Mouse (Mus musculus) ES-Bruce4 (cell line): ENCODE data around the gene Rnf26. TPM values are rescaled to one million over a fixed set of nuclear protein-coding genes. Genes with fewer than 3 reads are reported as not detected.

Experiments used
- H3K27ac ChIP-seq: 2 replicates; pipeline ENCODE4 v1.5.1; 2012; ENCODE audit warnings: low read length, inconsistent platforms; ENCODE audit not compliant: insufficient read depth
- H3K27me3 ChIP-seq: 2 replicates; pipeline ENCODE4 v1.6.1; 2012; ENCODE audit warnings: mild to moderate bottlenecking, low read length, inconsistent platforms; ENCODE audit not compliant: control insufficient read depth, poor library complexity, insufficient read depth, severe bottlenecking
- H3K36me3 ChIP-seq: 2 replicates; pipeline ENCODE4 v1.6.1; 2012; ENCODE audit warnings: inconsistent platforms, mild to moderate bottlenecking, low read length, moderate library complexity; ENCODE audit not compliant: control insufficient read depth, poor library complexity, insufficient read depth, severe bottlenecking
- H3K4me1 ChIP-seq: one replicate; pipeline ENCODE4 v1.8.1; 2011; ENCODE audit warnings: low read length; ENCODE audit not compliant: control insufficient read depth, insufficient read depth
- H3K4me3 ChIP-seq: 2 replicates; pipeline ENCODE4 v1.5.1; 2011; ENCODE audit warnings: low read depth, mild to moderate bottlenecking, low read length
- H3K9ac ChIP-seq: 2 replicates; pipeline ENCODE4 v1.6.1; 2012; ENCODE audit warnings: low read depth, mild to moderate bottlenecking, inconsistent platforms; ENCODE audit not compliant: poor library complexity, severe bottlenecking
- H3K9me3 ChIP-seq: replicated peaks from 2 replicates; pipeline ENCODE4 v1.6.1; 2012; ENCODE audit warnings: mild to moderate bottlenecking, low read length, inconsistent platforms; ENCODE audit not compliant: control insufficient read depth, poor library complexity, insufficient read depth, severe bottlenecking
- CTCF ChIP-seq: IDR thresholded peaks from one replicate; pipeline ENCODE4 v1.8.1; 2011; ENCODE audit warnings: low read depth, low read length
- EP300 ChIP-seq: IDR thresholded peaks from 2 replicates; pipeline ENCODE4 v1.6.1; 2011; ENCODE audit warnings: low read depth, low read length; ENCODE audit not compliant: insufficient read depth
- POLR2A ChIP-seq: IDR thresholded peaks from one replicate; pipeline ENCODE4 v1.8.1; 2011; ENCODE audit warnings: low read length; ENCODE audit not compliant: insufficient read depth
- polyA plus RNA-seq: library from polyadenylated mRNA; stranded (reverse); fragments of >200 nt; gene quantifications from 2 replicates; pipeline ENCODE4 v1.2.4, GENCODE M21; 2011; ENCODE audit warnings: low read depth; ENCODE audit not compliant: missing spikeins, insufficient read depth, insufficient read length

The Rnf26 gene
- polyA plus RNA-seq, 1 experiment = 34.1 TPM

GRCm38 (mm10) chr9:44048541-44049380 lies 64.6 kb downstream of the Rnf26 start:
- Histone ChIP-seq H3K9me3 (no peaks in the 10 kb centered on the region), H3K9ac (no peak overlapping the region), H3K4me1 (peaks cover 2% of the 10 kb centered on the region), H3K4me3 (no peak overlapping the region), H3K36me3 (no peaks in the 10 kb centered on the region), H3K27ac (no peak overlapping the region), H3K27me3 (no peaks in the 10 kb centered on the region)
- no peak for TF ChIP-seq EP300
- no peak for TF ChIP-seq POLR2A
- TF ChIP-seq CTCF = no peak

DNA sequence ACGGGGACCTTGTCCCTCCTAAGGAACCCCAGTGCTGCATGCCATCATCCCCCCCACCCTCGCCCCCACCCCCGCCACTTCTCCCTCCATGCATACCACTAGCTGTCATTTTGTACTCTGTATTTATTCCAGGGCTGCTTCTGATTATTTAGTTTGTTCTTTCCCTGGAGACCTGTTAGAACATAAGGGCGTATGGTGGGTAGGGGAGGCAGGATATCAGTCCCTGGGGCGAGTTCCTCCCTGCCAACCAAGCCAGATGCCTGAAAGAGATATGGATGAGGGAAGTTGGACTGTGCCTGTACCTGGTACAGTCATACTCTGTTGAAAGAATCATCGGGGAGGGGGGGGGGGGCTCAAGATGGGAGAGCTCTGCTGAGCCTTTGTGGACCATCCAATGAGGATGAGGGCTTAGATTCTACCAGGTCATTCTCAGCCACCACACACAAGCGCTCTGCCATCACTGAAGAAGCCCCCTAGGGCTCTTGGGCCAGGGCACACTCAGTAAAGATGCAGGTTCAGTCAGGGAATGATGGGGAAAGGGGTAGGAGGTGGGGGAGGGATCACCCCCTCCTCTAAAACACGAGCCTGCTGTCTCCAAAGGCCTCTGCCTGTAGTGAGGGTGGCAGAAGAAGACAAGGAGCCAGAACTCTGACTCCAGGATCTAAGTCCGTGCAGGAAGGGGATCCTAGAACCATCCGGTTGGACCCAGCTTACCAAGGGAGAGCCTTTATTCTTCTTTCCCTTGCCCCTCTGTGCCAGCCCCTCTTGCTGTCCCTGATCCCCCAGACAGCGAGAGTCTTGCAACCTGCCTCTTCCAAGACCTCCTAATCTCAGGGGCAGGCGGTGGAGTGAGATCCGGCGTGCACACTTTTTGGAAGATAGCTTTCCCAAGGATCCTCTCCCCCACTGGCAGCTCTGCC lies 65.5 kb downstream of the Rnf26 start:
- TF ChIP-seq POLR2A = no peak
- no peak for TF ChIP-seq CTCF
- no peak for TF ChIP-seq EP300
- Histone ChIP-seq H3K9ac (no peak overlapping the region), H3K4me3 (no peak overlapping the region), H3K27ac (no peak overlapping the region), H3K27me3 (no peaks in the 10 kb centered on the region), H3K9me3 (no peaks in the 10 kb centered on the region), H3K36me3 (no peaks in the 10 kb centered on the region), H3K4me1 (peaks cover 2% of the 10 kb centered on the region)

GRCm38 (mm10) chr9:44047071-44047470 lies 66.2 kb downstream of the Rnf26 start:
- no peaks in the 10 kb centered on the region for H3K36me3 ChIP-seq
- no peaks in the 10 kb centered on the region for H3K27me3 ChIP-seq

GRCm38 (mm10) chr9:44046426-44046825 lies 66.9 kb downstream of the Rnf26 start:
- H3K9me3 ChIP-seq = no peaks in the 10 kb centered on the region
- no peak overlapping the region for H3K27ac ChIP-seq
- no peak overlapping the region for H3K9ac ChIP-seq
- peaks cover 2% of the 10 kb centered on the region for H3K4me1 ChIP-seq
- TF ChIP-seq CTCF (no peak), EP300 (no peak), POLR2A (no peak)
- no peaks in the 10 kb centered on the region for H3K27me3 ChIP-seq
- H3K4me3 ChIP-seq = no peak overlapping the region
- no peaks in the 10 kb centered on the region for H3K36me3 ChIP-seq

More at GRCm38 (mm10) chr9:44047071-44047470, 66.2 kb downstream of the Rnf26 start:
- H3K4me1 ChIP-seq = peaks cover 2% of the 10 kb centered on the region
- no peak overlapping the region for H3K27ac ChIP-seq
- no peak overlapping the region for H3K4me3 ChIP-seq
- H3K9me3 ChIP-seq = no peaks in the 10 kb centered on the region
- no peak overlapping the region for H3K9ac ChIP-seq
- no peak for TF ChIP-seq CTCF
- TF ChIP-seq EP300 = no peak
- no peak for TF ChIP-seq POLR2A

DNA sequence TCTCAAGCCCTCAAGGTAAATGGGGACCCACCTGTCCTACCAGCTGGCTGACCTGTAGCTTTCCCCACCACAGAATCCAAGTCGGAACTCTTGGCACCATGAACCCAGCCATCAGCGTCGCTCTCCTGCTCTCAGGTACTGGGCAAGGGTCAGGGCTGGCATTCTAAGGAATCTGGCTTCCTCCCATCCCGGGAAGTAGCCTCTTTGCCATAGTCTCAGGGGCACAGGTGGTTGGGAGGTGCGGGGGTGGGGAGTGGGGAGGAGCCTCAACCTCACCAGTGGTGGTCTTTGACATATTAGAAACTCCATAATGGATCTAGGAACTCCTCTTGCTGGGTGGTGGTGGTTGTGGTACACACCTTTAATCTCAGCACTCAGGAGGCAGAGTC lies 67.4 kb downstream of the Rnf26 start:
- H3K4me1 ChIP-seq = peaks cover 2% of the 10 kb centered on the region
- no peaks in the 10 kb centered on the region for H3K27me3 ChIP-seq
- no peak overlapping the region for H3K4me3 ChIP-seq
- H3K36me3 ChIP-seq = no peaks in the 10 kb centered on the region
- H3K9ac ChIP-seq = no peak overlapping the region
- H3K9me3 ChIP-seq = no peaks in the 10 kb centered on the region
- TF ChIP-seq EP300 = no peak
- no peak for TF ChIP-seq CTCF
- no peak for TF ChIP-seq POLR2A
- no peak overlapping the region for H3K27ac ChIP-seq

Other genes starting within 250 kb of the Rnf26 start
- 11.4 and 15.4 TPM in 2 replicates for gene Thy1, start 70.1 kb downstream of the Rnf26 start, polyA plus RNA-seq
- gene Usp2, start 46.5 kb downstream of the Rnf26 start, polyA plus RNA-seq = 9.6 and 14.2 TPM in 2 replicates
- not detected in 2 replicates for gene Mfrp, start 11.8 kb downstream of the Rnf26 start, polyA plus RNA-seq
- not detected in 2 replicates for gene C1qtnf5, start 6.3 kb downstream of the Rnf26 start, polyA plus RNA-seq
- gene Gm49380, start within 50 bp of the Rnf26 start, polyA plus RNA-seq = 0.49 and 0.67 TPM in 2 replicates
- gene Mcam, start 21.0 kb upstream of the Rnf26 start, polyA plus RNA-seq = 57.6 and 58.0 TPM in 2 replicates
- 58.8 and 62.0 TPM in 2 replicates for gene Cbl, start 120.5 kb upstream of the Rnf26 start, polyA plus RNA-seq
- not detected in 2 replicates for gene Ccdc153, start 127.2 kb upstream of the Rnf26 start, polyA plus RNA-seq
- not detected in 2 replicates for gene Pdzd3, start 138.0 kb upstream of the Rnf26 start, polyA plus RNA-seq
- 1.6 and 2.3 TPM in 2 replicates for gene Nlrx1, start 155.1 kb upstream of the Rnf26 start, polyA plus RNA-seq
- 0.62 and 1.3 TPM in 2 replicates for gene Abcg4, start 175.1 kb upstream of the Rnf26 start, polyA plus RNA-seq
- gene Hinfp, start 192.2 kb upstream of the Rnf26 start, polyA plus RNA-seq = 24.8 and 27.8 TPM in 2 replicates
- 5.1 and 7.0 TPM in 2 replicates for gene C2cd2l, start 206.8 kb upstream of the Rnf26 start, polyA plus RNA-seq
- gene Dpagt1, start 212.5 kb upstream of the Rnf26 start, polyA plus RNA-seq = 13.7 and 17.4 TPM in 2 replicates
- gene H2afx, start 221.2 kb upstream of the Rnf26 start, polyA plus RNA-seq = 173 and 202 TPM in 2 replicates
- gene Hmbs, start 230.7 kb upstream of the Rnf26 start, polyA plus RNA-seq = 76.5 and 80.3 TPM in 2 replicates
- gene Vps11, start 248.2 kb upstream of the Rnf26 start, polyA plus RNA-seq = 26.7 and 30.5 TPM in 2 replicates